Mouse (Mus musculus) small intestine, adult 2 months (tissue): ENCODE data around the gene Srcin1.

Experiments
- CTCF ChIP-seq: fragments of 200-500 bp; IDR thresholded peaks from 2 replicates; pipeline ENCODE4 v1.5.1; 2012; ENCODE audit warnings: low read depth, mild to moderate bottlenecking, control low read depth, inconsistent platforms, low read length, moderate library complexity, mixed read lengths; ENCODE audit not compliant: insufficient replicate concordance, insufficient read length; ENCODE audit errors: extremely low read depth
- POLR2A ChIP-seq: fragments of 200-500 bp; IDR thresholded peaks from 2 replicates; pipeline ENCODE4 v1.6.1; 2012; ENCODE audit warnings: low read depth, mild to moderate bottlenecking, control low read depth, inconsistent platforms, low read length, moderate library complexity

DNA sequence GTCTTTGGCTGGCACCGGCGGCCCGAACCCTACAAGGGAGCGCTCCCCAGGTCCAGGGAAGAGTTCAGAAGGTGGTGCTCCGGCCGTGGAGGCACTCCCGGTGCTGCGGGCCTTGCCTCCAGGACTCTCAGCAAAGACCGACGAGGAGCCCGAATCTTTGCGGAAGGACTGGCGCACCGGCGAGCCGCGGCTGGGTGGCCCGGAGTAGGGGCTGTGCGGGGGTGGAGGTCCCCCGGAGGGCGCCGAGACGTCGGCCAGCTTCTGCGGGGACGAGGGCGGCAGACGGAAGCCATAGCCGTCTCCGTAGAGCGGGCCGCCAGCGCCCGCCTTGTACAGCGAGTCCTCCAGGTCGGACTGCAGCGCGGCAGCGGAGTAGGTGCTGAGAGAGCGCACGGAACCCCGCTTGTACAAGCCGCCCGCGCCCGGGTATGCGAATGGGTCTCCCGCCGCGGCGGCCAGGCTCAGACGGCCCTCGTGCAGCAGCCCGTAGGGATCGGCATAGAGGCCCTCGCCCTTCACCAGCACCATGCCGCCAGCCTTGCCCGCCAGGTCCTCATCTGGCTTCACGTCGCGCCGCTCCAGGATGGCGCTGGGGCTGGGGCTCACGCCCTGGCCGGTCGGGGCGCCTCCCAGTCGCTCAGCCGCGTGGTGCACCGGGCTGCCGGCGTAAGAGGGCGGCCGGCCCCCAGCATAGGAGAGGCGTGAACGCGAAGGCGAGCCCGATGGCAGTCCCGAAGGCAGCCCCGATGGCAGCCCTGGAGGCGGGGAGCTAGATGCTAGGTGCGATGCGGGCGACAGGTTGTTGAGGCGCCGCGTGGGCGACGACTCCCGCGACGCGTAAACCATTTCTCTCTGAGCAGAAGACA lies 41.3 kb downstream of the Srcin1 start:
- no peak for TF ChIP-seq CTCF
- TF ChIP-seq POLR2A, result no peak
